In the genomic region with DNA sequence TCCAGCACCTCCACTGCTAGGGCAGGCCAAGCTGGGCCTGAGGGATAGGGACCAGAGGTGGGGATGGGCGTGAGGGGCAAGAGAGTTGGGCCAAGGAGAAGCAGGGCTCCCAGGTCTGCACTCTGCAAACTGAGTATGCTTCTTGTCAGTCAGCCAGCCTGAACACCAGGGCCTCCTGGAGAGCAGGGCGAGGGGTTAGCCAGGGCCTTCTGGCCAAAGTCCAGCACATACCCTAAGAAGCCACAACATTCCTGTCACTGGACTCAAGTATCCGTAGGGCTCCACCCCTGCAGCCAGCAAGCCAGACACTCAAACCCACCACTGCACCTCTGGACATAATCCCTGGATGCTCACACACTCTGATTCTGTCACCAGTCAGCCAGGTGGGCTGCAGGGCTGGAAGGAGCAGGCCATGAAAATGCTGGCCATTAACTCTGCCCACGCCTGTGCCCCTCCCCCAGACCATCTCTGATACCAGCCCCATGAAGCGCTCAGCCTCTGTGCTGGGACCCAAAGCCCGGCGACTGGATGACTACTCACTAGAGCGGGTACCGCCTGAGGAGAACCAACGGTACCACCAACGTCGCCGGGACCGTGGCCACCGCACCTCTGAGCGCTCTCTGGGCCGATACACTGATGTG, we compare ENCODE assay signal across 11 mouse cellular contexts. TPM values are rescaled to one million over a fixed set of nuclear protein-coding genes. Genes with fewer than 3 reads are reported as not detected.
DNase-seq lines count a peak whose midpoint lies in the region; ATAC-seq and TF ChIP-seq lines count a peak whose summit lies in the region.
"Had no signal": no experiment of that assay in that cellular context is flagged by ENCODE, and none has a peak within 500 bp of the region (broad histone marks: within the 10 kb centered on the region; RNA-seq: fewer than 3 reads in every experiment).

No protein-coding gene starts in this region.

- H3K4me2 ChIP-seq in midbrain, embryonic 12.5 days (replicated peaks) = no peak overlapping the region
- no peak overlapping the region for H3K4me2 ChIP-seq in midbrain, embryonic 16.5 days (ENCODE audit: low read length)

- ATAC-seq in cerebellum, adult (ENCODE audit: insufficient number of reproducible peaks, low FRiP score, low TSS enrichment) = no peak
- ATAC-seq in midbrain, embryonic 12.5 days (ENCODE audit: low FRiP score, low read depth) = no peak
- no peak for ATAC-seq in midbrain, embryonic 16.5 days

- no peak overlapping the region for H3K4me3 ChIP-seq in midbrain, embryonic 12.5 days
- H3K4me3 ChIP-seq in midbrain, embryonic 16.5 days (ENCODE audit: low read depth, low read length) = no peak overlapping the region
- no peak overlapping the region for H3K4me3 ChIP-seq in kidney, adult 2 months (ENCODE audit: insufficient read depth, low read depth, low read length)

- H3K4me1 ChIP-seq in midbrain, embryonic 12.5 days = peaks cover 43% of the 10 kb centered on the region
- H3K4me1 ChIP-seq in midbrain, embryonic 16.5 days (ENCODE audit: control insufficient read depth, insufficient read depth, low read length) = peaks cover 16% of the 10 kb centered on the region
- H3K4me1 ChIP-seq in kidney, adult 2 months (ENCODE audit: control insufficient read depth, insufficient read depth, low read length) = 0 out of 2 replicates have a peak, but pooled peaks cover 4% of the 10 kb centered on the region

- no peaks in the 10 kb centered on the region for H3K27me3 ChIP-seq in midbrain, embryonic 12.5 days
- H3K27me3 ChIP-seq in midbrain, embryonic 16.5 days (ENCODE audit: control insufficient read depth, insufficient read depth, low read depth, low read length) = no peaks in the 10 kb centered on the region
- no peaks in the 10 kb centered on the region for H3K27me3 ChIP-seq in kidney, adult 2 months (replicated peaks; ENCODE audit: control insufficient read depth, insufficient read depth, low read length)

- peak; percentile 63 for DNase-seq in cerebellum, adult 11 months
- DNase-seq in kidney, adult 2 months = peak; percentile 43
- peak; percentile 58 for DNase-seq in lung, postnatal 36 days
- no peak for DNase-seq in adrenal gland, postnatal 10 days
- DNase-seq in adrenal gland, postnatal 14 days = no peak
- DNase-seq: adrenal gland, adult 8-10 months; thymus, postnatal 36 days had no signal

- peak overlapping the region; percentile 84 for H3K27ac ChIP-seq in midbrain, embryonic 12.5 days (replicated peaks)
- no peak overlapping the region for H3K27ac ChIP-seq in midbrain, embryonic 16.5 days (ENCODE audit: low read length)
- no peak overlapping the region for H3K27ac ChIP-seq in kidney, adult 2 months (ENCODE audit: insufficient read depth, low read depth, low read length)
- H3K27ac ChIP-seq: macrophage had no signal

- peak overlapping the region; percentile 48; the same call in 1 of the 2 replicates for H3K9ac ChIP-seq in midbrain, embryonic 12.5 days (replicated peaks)
- no peak overlapping the region for H3K9ac ChIP-seq in midbrain, embryonic 16.5 days (ENCODE audit: low read depth, low read length)

- H3K36me3 ChIP-seq in midbrain, embryonic 12.5 days = no peaks in the 10 kb centered on the region
- peaks cover 4% of the 10 kb centered on the region; the same call in 1 of the 2 replicates for H3K36me3 ChIP-seq in midbrain, embryonic 16.5 days (ENCODE audit: control insufficient read depth, insufficient read depth, low read length)
- no peaks in the 10 kb centered on the region for H3K36me3 ChIP-seq in kidney, adult 2 months (ENCODE audit: control insufficient read depth, insufficient read depth, low read length)

- H3K9me3 ChIP-seq in midbrain, embryonic 12.5 days = no peaks in the 10 kb centered on the region
- H3K9me3 ChIP-seq in midbrain, embryonic 16.5 days (replicated peaks; ENCODE audit: control insufficient read depth, low read length, poor library complexity, severe bottlenecking) = no peaks in the 10 kb centered on the region

- 86% methylated on average over 17 of the region's 17 CpGs for WGBS in midbrain, embryonic 12.5 days
- WGBS in midbrain, embryonic 16.5 days = 89% methylated on average over 17 of the region's 17 CpGs
- WGBS in kidney, adult 2 months = 74% methylated on average over 17 of the region's 17 CpGs

- no peak for TF ChIP-seq POLR2A in kidney, adult 2 months (IDR thresholded peaks at IDR 0.05; ENCODE audit: low read depth, low read length)

- TF ChIP-seq CTCF in kidney, adult 2 months (conservative IDR thresholded peaks at IDR 0.05; ENCODE audit: insufficient read depth, insufficient read length, low read depth, low read length) = no peak

RNA-seq across cellular contexts. Expression of a gene that starts 26.5 kb away (rescaled TPM):
- 47.1 and 47.4 TPM in 2 replicates for polyA plus RNA-seq in midbrain, embryonic 12.5 days (2016; fragmentation: Nextera tagmentation; extraction: Ambion mirVana)
- 13.0 and 16.3 TPM in 2 replicates for polyA plus RNA-seq in midbrain, embryonic 16.5 days (2015; fragmentation: Nextera tagmentation; extraction: Ambion mirVana)
- 5.7 and 7.3 TPM in 2 replicates for polyA plus RNA-seq in kidney, adult 2 months (2012; rRNA removed)
- 10 to 100 TPM; 33.3 to 63.4 TPM for total RNA-seq in adrenal gland, postnatal 10 days (2021)
- total RNA-seq in adrenal gland, postnatal 14 days (2021) = 45.5 and 55.7 TPM in 2 replicates

RNA-seq across cellular contexts. Expression of a gene that starts 49.9 kb away (rescaled TPM):
- 53.6 and 58.8 TPM in 2 replicates for polyA plus RNA-seq in midbrain, embryonic 12.5 days (2016; fragmentation: Nextera tagmentation; extraction: Ambion mirVana)
- 59.0 and 68.1 TPM in 2 replicates for polyA plus RNA-seq in midbrain, embryonic 16.5 days (2015; fragmentation: Nextera tagmentation; extraction: Ambion mirVana)
- 73.7 and 98.9 TPM in 2 replicates for polyA plus RNA-seq in kidney, adult 2 months (2012; rRNA removed)
- total RNA-seq in adrenal gland, postnatal 10 days (2021) = 10 to 100 TPM; 63.4 to 82.8 TPM
- total RNA-seq in adrenal gland, postnatal 14 days (2021) = 62.2 and 67.9 TPM in 2 replicates

RNA-seq across cellular contexts. Expression of a gene that starts 51.5 kb away (rescaled TPM):
- polyA plus RNA-seq in midbrain, embryonic 12.5 days (2016; fragmentation: Nextera tagmentation; extraction: Ambion mirVana) = 20.8 and 25.0 TPM in 2 replicates
- polyA plus RNA-seq in midbrain, embryonic 16.5 days (2015; fragmentation: Nextera tagmentation; extraction: Ambion mirVana) = 13.0 and 14.2 TPM in 2 replicates
- polyA plus RNA-seq in kidney, adult 2 months (2012; rRNA removed) = 85.8 and 93.9 TPM in 2 replicates
- 10 to 100 TPM; 59.1 to 62.9 TPM for total RNA-seq in adrenal gland, postnatal 10 days (2021)
- 68.3 and 68.8 TPM in 2 replicates for total RNA-seq in adrenal gland, postnatal 14 days (2021)

Comparison
In these comparisons a context has a peak if more than half of its experiments do, and no peak if none do; other contexts are left out.
1. DNase-seq: peak in cerebellum, adult 11 months (single experiment), kidney, adult 2 months (single experiment) and lung, postnatal 36 days (single experiment); none in adrenal gland, postnatal 10 days (single experiment) and adrenal gland, postnatal 14 days (single experiment).